Mouse (Mus musculus): Measurements from ENCODE around the gene Ywhaq.

GRCm38 (mm10) chr12:21451351-21451750, 33.9 kb upstream of the Ywhaq start:
- TF ChIP-seq POLR2A (IDR thresholded peaks at IDR 0.05; ENCODE audit: insufficient read length, low read depth) (no peak), POLR2AphosphoS2 (IDR thresholded peaks at IDR 0.05; ENCODE audit: insufficient read length, low read depth) (no peak), MAX (IDR thresholded peaks at IDR 0.05; ENCODE audit: low read depth) (no peak), USF1 (IDR thresholded peaks at IDR 0.05; ENCODE audit: low read depth) (no peak), E2F4 (IDR thresholded peaks at IDR 0.05; ENCODE audit: insufficient read depth) (no peak), MYOG (IDR thresholded peaks at IDR 0.05; ENCODE audit: control insufficient read depth in 1 of 3, insufficient read depth in 1 of 3, insufficient read length in 2 of 3, low read depth in 2 of 3) (no peak), TCF3 (IDR thresholded peaks at IDR 0.05; ENCODE audit: insufficient read length, low read depth) (no peak), MYOD1 (IDR thresholded peaks at IDR 0.05; ENCODE audit: control insufficient read depth in 1 of 3, insufficient read length in 2 of 3, low read depth in 2 of 3) (no peak)

Data from myocyte (in vitro differentiated cells).